Mouse (Mus musculus): ENCODE measurements around the gene Shld2.
A peak's percentile ranks its signal among the peaks of the same experiment; 100 is the strongest.

Shld2 gene

DNA sequence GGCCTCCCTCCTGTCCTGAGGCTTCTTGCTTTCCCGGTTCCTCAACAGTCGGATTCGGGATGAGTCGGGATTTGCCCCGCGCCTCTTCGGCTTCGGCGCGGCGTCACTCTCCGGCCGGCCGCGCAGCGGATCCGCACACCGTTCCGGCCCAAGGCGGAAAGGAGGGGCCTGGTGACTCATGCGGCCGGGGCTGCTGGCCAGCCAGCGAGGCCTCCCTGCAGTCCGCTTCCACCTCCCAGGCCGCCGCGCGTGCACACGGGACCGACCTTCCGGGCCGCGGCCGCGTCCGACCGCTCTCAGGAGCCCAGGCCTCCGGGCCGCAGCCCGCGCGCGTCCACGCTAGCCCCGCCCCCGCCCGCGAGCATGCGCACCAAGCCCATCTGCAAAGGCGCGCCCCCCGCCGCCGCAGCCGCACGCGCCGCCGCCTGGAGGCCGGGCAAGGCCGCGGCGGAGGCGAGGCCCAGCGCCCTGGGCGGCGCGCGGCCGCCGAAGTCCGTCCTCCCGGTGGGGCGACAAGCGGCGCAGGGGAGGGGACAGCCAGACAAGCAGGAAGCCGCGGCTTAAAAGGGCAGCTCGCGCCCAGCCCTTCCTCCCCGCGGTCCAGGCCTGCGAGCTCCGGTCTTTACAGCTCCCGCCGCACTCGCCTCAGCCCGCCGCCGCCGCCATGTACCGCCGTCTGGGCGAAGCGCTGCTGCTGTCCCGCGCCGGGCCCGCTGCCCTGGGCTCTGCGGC, at the start of gene Shld2, which contains the start of gene Glud1:
Gene Shld2, minus strand, starts transcription at position 260 of the 732 bp plus-strand sequence.
Gene Glud1, plus strand, starts transcription at position 494 of the 732 bp plus-strand sequence.
- DNase-seq (ENCODE audit: low spot score in 2 of 2), result peak; percentile 87 to 91

DNA sequence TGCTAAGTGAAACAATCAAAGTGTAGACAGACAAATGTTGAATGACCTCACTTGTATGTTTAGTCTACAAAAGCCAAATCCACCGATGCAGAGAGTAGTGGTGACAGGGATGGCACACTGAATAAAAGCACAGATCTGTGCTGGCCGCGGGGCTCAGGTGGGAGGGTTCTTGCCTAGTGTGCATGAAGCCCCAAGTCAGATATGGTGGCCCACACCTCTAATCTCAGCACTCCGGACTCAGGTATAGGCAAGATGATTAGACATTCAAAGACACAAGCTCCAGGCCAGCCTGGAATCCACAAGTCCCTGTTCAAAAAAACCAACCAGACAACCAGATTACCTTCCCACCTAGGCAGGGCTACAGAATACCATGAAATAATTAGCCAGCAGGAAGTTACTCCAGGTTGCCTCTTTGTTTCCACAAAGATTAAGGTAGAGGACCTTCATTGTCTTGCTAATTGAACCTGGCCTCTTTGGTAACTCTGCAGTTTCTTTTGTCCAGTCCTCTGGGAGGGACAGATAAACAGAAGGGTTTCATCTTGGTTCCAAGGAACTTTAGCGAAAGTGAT, 49.5 kb upstream of the Shld2 start:
- DNase-seq (ENCODE audit: low spot score in 2 of 2), result no peak

DNA sequence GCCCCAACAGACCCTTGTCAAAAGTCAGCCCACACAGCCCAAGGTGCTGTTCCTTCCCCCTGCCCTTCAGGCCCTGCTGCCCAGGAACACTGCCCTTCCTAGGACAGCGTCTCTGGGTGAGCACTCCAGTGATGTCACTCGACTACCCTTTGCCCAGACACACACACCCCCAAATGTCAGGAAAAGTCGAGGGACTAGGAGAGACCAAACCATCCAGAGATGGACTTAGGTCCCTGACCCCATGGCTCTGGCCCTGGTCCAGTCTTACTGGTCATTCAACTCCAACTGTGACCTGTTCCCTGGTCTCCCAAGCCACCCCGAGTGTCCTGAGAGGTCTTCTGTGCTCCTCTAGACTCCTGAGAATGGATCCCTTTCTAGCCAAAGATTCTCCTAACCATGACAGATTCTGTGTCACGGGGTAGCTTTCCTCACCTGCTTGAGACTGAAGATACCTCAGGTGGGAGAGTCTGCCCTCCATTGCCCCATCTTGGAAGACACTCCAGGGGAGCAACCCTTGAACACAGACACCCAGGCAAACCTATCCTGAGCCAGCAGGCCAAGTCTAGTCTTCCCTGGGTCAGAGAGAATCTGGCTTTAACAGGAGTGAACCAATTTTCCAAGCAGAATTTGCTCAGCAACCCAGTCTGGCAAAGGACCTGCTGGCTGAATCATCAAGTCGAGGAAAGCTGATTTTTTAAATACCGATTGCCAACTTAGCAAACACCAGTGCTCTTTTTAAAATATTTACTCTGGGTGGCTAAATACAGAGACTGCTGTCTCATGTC, 47.6 kb upstream of the Shld2 start:
- DNase-seq (ENCODE audit: low spot score in 2 of 2), result peak; percentile 18 to 40

DNA sequence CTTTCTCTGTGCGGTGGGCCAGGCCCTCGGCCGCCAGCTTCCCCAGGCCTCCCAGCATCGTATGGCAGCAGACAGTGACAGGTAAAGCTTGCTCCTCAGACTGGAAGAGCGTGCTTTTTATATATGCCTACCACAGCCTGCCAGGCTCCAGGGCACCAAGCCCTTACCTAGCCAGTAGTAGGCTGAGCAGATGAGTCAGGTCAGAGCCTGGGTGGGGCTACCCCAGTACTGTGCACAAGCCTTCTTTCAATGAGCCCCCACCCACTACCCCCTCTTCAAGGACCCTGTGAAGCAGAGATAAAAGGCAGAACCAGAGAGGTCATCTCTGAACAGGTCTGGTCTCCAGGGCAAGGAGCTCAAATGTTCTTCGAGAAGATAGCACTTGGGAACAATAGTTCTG, 45.0 kb upstream of the Shld2 start, which contains the start of gene Fam25c:
Gene Fam25c, minus strand, starts transcription at position 133 of the 400 bp plus-strand sequence.
- DNase-seq (ENCODE audit: low spot score in 2 of 2), result no peak

DNA sequence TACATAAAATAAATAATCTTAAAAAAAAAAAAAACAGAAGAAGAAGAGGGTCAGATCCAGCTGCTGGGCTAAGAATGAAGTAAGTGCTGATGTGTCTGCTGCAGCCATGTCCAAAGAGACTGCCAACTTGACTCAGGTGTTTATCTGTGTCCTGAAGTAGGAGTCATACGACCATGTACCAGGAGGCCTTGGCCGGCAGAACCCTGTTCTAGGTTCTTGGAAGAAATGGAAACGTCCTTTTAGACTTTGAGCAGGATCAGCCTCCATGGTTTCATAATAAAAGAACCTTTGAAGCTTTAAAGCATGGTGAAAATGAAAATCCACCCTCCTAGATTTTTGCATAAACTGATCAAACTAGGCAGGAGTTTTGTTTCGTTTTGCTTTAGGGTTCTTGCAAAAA, 44.2 kb upstream of the Shld2 start:
- no peak for DNase-seq (ENCODE audit: low spot score in 2 of 2)

DNA sequence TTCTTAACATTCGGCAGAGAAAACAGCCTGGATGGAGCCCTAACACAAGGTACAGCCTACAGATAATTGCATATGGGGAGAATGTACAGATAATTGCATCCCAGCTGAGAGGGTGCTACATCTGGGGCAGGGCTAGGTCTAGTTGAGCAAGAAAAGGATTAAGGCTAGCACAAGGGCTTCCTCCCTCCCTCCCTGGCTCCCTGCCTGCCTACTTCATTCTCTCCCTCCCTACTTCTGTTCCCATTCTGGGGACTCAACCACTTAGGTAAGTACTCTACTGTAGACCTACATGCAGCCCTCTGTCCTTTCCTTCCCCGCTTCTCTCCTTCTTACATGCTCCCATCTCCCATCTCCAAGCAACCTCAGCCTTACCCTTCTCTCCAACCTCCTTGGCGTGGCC, 43.0 kb upstream of the Shld2 start:
- no peak for DNase-seq (ENCODE audit: low spot score in 2 of 2)

DNA sequence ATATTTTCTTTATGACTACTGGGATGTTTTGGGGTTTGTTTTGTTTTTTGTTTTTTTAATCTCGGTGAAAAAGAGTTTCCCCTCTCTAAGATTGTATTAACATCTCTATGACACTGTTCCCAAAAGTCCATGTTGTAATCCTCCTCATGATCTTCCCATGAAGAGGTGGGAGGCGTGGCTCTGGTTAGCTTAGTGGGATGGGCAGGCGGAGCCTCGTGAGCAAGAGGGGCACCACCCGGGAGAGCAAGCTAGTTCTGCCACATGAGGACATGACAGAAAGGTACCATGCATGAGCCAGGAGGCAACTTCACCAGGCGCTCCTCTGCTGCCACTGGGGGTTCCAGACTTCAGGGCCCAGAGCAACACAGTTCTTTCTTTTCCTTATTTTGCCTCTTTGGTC, 42.2 kb upstream of the Shld2 start:
- no peak for DNase-seq (ENCODE audit: low spot score in 2 of 2)

DNA sequence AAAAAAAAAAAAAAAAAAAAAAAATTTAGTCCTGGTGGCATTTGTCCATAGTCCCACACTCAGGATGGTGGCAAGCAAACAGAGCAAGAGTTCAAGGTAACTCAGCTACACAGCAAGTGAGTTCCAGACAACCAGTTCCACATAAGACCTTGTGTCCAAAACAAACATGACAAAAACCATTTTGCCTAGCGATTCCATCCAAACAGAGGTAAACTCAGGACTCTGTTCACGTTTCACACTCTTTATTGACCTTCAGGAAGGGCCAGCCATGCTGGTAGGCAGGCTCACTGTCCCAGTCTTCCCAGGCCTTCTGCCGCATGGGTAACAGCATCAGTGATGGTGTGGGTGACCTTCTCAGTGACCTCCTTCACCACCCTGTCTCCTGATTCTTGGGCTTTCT, 41.4 kb upstream of the Shld2 start:
- DNase-seq (ENCODE audit: low spot score in 2 of 2), result no peak

DNA sequence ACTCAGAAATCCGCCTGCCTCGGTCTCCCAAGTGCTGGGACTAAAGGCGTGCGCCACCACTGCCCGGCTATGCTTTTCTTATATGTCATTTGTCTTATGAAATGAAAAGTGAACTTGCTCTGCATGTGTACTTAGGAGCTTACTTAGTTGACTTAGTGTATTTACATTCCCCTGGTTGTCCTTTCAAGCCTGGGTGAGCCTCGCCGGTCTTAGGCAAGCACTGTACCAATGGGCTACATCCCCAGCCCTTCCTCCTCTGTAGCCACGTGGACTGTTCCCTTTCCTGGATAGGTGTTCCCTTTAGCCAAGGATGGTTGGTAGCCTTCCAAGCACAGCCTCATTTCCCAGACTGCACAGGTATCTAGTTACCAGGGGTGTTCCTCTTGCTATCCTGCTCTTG, 38.7 kb upstream of the Shld2 start:
- no peak for DNase-seq (ENCODE audit: low spot score in 2 of 2)

DNA sequence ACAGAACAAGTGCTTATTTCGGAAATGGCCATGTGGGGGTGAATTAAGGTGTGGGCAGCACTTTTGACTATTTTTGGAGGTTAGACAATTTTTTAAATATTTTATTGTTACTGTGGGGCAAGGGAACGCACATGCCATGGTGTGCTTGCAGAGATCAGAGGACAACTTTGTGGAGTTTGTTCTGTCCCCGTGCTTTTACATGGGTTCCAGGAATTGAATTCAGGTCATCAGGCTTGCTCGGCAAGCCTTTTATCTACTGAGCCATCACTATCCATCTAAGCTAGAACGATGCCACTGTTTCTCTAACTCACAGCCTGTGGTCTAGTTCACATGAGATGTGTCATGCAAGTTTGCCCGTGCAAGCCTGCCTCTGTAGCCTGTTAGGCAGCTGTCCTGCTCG, 38.0 kb upstream of the Shld2 start:
- no peak for DNase-seq (ENCODE audit: low spot score in 2 of 2)

DNA sequence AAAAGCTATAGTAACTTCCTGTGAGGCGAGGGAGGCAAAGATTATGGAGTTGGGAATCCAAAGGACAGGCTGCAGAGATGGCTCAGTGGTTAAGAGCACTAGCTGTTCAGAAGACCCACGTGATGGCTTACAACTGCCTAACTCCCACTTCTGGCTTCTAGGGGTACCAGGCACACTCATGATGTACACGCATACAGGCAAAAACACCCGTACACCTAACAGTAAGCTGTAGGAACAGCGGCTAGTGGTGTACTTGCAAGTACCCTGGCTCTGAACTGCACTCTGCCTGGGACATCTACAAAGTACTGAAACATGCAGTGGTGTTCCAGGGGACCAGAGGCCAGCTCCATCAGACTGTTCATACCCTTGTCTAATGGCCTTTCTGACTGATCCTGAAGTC, 36.8 kb upstream of the Shld2 start:
- DNase-seq (ENCODE audit: low spot score in 2 of 2), result no peak

DNA sequence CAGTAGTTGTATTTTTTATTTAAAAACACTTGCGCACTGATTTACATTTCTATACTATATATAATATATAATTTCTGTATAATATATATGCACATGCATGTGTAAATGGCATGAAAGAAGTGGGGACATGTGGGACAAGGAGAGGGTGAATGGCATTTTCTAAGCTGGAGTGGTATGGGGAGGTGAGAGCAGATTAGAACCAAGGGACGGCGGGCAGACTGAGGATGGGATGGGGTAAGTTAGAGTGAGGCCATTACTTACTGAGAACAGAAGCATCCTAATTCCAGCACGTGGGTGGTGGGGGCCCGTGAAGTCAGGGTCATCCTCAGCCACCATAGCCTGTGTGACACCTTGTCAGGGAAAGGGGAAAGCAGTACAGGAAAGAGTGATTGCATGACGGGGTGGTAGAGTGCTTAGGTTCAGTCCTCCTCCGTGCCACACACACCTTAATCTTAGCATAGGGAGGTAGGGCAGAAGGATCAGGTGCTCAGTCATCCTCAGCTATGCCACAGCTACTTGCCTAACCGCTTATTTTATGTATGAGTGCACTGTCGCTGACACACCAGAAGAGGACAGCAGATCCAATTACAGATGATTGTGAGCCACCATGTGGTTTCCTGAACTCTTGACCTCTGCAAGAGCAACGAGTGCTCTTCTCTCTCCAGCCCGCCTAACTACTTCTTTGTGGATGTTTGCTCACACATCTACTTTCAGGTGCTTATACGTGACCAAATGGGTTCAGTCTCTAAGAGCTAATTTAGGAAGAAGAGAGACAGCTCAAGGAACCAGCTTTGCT, 35.7 kb upstream of the Shld2 start:
- DNase-seq (ENCODE audit: low spot score in 2 of 2), result no peak

DNA sequence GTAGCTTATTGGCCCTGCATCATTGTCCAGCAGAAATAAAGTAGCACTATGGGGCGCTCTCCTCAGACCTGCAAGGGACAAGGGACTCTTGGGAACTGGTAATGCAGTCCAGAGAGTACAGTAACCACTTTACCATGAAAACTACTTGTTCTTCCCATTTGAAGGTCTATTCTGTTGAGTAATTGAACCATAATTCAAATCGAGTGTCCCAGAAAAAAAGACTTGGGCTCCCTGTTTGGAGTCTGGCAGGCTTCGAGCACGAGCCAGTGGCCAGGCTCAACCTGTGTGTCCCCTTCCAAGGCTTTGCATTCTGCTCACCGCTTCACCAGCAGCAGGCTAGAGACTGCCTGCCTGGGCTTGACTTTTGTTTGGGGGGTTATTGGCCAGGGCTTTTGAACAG, 34.1 kb upstream of the Shld2 start:
- no peak for DNase-seq (ENCODE audit: low spot score in 2 of 2)

DNA sequence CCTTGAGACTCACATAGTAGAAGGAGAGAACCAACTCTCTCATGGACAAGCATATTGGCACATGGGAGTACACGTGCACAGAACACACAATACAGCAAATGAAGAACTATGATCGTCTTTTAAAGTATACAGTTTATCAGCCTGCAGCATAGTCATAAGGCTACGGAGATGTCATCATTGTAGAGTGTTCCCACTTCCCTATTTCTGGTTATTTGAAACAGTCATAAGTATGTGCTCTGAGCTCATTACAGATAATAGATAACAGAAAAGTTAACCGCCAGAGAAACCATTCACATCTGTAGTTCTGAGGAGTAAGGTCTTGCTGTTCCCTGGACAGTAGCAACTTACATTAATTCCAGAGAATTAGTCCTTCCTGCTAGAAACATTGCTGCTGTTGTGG, 32.8 kb upstream of the Shld2 start:
- no peak for DNase-seq (ENCODE audit: low spot score in 2 of 2)

DNA sequence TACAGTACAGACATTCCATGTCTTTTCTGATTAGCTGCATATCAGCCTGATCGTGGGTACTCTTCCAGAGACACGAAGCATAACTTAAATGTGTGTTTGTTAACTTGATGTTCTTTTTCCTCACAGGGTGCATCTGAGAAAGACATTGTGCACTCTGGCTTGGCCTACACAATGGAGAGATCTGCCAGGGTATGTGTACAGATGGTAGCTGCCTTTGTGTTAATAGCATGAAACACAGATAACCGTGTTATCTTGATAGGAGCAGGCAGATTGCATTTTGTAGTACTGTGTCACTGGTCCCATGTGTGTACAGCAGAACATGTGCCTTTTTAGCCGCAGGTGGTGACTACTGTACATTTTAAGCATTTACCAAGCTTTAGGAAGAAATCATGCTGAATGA, 31.7 kb upstream of the Shld2 start:
- DNase-seq (ENCODE audit: low spot score in 2 of 2), result no peak

DNA sequence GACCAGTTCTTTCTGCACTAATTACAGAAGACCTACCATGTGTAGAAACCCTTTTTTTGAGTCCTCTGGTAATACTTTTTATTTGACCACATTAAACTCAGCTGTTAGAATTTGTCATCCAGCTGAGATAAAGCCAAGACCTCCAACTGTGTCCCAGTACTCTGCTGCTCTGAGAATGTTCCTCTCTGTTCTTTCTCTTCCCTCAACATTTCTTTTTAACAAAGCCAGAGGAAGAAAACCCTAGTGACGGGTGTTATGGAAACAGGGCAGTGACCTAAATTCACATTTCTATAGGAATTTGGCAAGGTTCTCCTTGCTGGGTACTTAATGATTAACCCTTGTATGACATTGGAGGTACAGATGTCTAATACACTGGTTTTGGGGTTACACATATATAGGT, 29.2 kb upstream of the Shld2 start:
- no peak for DNase-seq (ENCODE audit: low spot score in 2 of 2)

DNA sequence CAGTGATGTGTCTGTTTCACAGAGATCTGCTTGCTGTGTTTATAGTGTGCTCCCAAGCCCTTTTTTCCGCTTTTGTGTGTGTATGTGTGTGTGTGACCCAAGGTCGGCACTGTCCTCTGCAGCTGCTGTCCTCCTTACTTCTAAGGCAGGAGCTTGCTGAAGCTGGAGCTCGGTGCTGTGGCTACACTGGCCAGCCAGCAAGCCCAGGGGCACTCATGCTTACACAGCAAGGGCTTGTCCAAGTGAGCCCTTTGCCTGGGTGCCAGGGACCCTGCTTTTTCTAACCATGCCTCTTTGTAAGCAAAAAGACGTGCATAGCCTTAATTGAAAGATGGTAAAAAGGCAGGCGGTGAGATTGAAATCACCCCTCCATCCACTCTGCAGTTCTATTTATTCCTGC, 22.2 kb upstream of the Shld2 start:
- peak; percentile 23 to 42 for DNase-seq (ENCODE audit: low spot score in 2 of 2)

DNA sequence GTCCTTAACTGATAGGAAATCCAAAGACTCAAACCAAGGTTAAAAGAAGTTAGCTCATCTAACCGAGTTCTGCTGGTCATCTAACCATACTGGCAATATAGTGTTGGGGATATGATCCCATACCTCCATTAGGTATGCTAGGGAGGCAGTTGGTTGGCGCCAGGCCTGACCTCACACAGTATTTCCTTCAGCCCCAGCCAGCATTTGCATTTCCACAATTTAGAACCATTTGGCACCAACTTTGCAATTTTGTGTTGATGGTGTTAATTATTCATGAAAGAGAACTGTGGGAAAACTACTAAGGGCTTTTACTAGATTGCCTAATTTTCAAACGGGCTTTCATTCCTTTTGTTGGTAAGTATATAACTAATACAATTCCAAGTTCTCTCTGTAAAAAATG, 21.6 kb upstream of the Shld2 start:
- DNase-seq (ENCODE audit: low spot score in 2 of 2), result no peak

DNA sequence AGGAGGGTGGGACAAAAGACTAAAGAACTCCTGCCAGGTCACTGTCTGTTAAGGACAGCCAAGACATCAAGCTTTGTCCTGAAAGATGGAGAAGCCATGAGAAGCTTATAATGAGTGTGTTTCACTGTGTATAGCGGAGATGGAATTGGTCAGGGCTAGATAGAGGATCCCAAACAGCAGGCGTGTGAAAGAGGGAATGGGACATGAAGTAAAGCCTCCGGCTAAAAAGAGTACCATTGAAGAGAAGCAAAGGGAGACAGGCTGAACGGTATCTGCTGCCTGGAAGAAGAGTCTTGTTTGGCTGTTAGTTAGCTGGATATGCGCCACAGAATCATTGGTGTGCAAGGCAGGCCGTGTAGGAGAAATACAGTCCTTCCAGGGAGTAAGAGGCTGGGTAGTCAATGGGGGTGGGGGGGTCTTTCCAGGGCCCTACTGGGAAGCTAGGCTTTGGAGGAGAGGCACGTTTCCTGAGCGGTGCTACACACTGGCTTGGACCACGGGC, 20.4 kb upstream of the Shld2 start:
- no peak for DNase-seq (ENCODE audit: low spot score in 2 of 2)

DNA sequence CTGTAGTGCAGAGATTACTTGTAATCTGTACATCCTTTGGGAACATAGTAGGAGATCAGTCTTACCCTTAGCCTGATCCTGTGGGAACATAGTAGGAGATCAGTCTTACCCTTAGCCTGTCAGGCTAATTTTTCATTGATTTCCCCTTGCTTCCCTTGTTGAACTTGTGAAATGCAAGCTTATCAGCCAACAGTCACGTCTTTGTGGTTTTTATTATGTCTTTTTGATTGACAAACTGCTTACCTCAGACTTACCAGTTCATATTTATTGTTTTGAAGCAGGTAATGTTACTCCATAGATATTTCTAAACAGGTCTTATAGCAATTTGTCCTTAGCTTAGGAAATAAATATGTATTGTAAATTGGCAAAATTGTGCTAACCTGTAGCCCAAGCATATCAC, 17.3 kb upstream of the Shld2 start:
- no peak for DNase-seq (ENCODE audit: low spot score in 2 of 2)

DNA sequence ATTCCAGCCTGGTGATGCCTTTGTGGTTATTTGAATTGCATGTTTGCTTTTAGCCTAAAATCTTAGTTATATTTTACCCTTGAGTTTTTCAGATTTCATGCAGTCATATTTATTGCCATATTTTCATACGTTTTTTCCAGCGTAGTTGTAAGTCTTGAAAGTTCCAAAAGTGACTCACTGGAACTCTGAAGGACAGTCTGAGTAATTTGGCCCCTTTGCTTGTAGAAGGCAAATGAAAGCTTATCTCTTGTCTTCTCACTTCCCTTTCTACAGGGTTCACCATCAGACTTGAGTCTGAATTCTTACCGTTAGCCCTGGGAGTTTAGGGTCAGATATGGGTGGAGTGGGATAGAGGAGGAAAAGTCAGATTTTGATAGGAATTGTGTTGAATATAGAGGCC, 16.3 kb upstream of the Shld2 start:
- no peak for DNase-seq (ENCODE audit: low spot score in 2 of 2)

DNA sequence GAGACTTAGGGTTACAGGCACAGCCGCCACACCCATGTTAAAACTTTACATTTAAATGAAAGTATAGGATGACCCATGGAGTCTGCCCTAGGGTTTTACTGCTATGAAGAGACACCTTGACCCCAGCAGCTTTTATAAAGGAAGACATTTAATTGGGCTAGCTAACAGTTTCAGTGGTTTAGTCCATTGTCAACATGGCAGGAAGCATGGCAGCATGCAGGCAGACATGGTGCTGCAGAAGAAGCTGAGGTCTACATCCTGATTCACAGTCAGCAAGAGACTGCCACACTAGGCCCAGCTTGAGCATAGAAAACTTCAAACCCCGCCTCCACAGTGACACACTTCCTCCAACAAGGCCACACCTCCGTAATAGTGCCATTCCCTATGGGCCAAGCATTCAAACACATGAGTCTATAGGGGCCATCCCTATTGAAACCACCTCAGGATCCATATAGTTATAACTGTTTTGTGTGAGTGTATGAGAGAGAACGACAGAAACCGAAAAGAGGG, 13.3 kb upstream of the Shld2 start:
- DNase-seq (ENCODE audit: low spot score in 2 of 2), result no peak

All from right cerebral cortex, adult 2 months (tissue).